Comparison of ENCODE assay signal across 17 mouse cellular contexts in the genomic region with DNA sequence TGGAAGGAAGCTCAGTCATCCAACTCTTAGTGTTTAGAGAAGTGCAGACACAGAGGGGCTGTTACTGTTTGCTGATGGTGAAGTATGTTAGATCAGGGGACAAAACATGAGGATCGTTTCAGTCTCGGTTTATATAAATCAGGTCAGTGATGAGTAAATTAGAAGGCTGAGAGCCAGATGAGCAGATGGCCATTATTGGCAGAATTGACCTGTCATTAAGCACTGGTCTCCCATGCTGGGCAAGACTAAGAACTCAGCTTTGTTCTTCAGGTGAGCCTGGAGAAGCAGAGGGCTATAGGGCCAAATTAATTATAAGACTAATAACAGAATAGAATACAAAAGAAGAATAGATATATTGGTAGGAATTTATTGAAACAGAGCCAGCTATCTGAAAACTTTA.
DNase-seq lines count a peak whose midpoint lies in the region.
"Had no signal": no experiment of that assay in that cellular context is flagged by ENCODE, and none has a peak within 500 bp of the region (broad histone marks: within the 10 kb centered on the region; RNA-seq: fewer than 3 reads in every experiment).

No protein-coding gene starts in this region.

- DNase-seq in left cerebral cortex, postnatal 4 days, result peak; percentile 74
- DNase-seq in left cerebral cortex, postnatal 25 days (ENCODE audit: low spot score in 2 of 2), result no peak
- DNase-seq in cerebellum, adult 11 months, result peak; percentile 84
- peak; percentile 98 for DNase-seq in cerebellum, adult 9-10 months
- peak; percentile 82 to 93 for DNase-seq in cerebellum, postnatal 36 days
- no peak for DNase-seq in spleen, postnatal 14 days (ENCODE audit: low spot score in 2 of 2)
- no peak for DNase-seq in kidney, postnatal 10 days
- DNase-seq: adrenal gland, postnatal 14 days; gastrocnemius, postnatal 36 days; heart, adult 18-20 months; heart, postnatal 4 days; kidney, adult 11 months; kidney, postnatal 36 days; layer of hippocampus, postnatal 36 days; liver; lung, embryonic 14.5 days; thymus, postnatal 36 days had no signal

- intact Hi-C loops in left cerebral cortex, postnatal 4 days (cut with DNase I), result no loop called here
- intact Hi-C loops in left cerebral cortex, postnatal 25 days (cut with DNase I), result loop anchor here (5.0 kb wide), 1 partner anchor 83 kb away; no protein-coding TSS in a partner anchor

Comparison
In these comparisons a context has a peak if more than half of its experiments do, and no peak if none do; other contexts are left out.
1. DNase-seq: peak in left cerebral cortex, postnatal 4 days (single experiment), cerebellum, adult 11 months (single experiment), cerebellum, adult 9-10 months (single experiment) and cerebellum, postnatal 36 days (2 of 2); none in left cerebral cortex, postnatal 25 days (0 of 2), spleen, postnatal 14 days (0 of 2) and kidney, postnatal 10 days (single experiment).